Mouse (Mus musculus): ENCODE data around the gene Zfp36l2. TPM values are rescaled to one million over a fixed set of nuclear protein-coding genes. Genes with fewer than 3 reads are reported as not detected.

Gene Zfp36l2
- total and polyA plus RNA-seq, 2 experiments from 2014 or later, result 5.5 to 16.7 TPM

GRCm38 (mm10) chr17:84213464-84213863, 25.7 kb upstream of the Zfp36l2 start:
- Histone ChIP-seq H3K4me2 (ENCODE audit: low read depth, low read length) (no peak overlapping the region), H3K4me3 (ENCODE audit: low read length) (no peak overlapping the region), H3K9me3 (ENCODE audit: low read length) (no peaks in the 10 kb centered on the region), H3K27ac (no peak overlapping the region), H3K27me3 (ENCODE audit: insufficient read depth, low read length) (no peaks in the 10 kb centered on the region), H3K9ac (replicated peaks; ENCODE audit: low read length) (no peak overlapping the region), H3K4me1 (ENCODE audit: insufficient read depth, low read length) (no peaks in the 10 kb centered on the region), H3K36me3 (ENCODE audit: insufficient read depth, low read length) (no peaks in the 10 kb centered on the region)
- TF ChIP-seq CTCF (IDR thresholded peaks at IDR 0.05; ENCODE audit: low read depth), result no peak
- ATAC-seq (no peak), DNase-seq (ENCODE audit: low spot score) (no peak)
- WGBS, result 89% methylated on average over 3 of the region's 3 CpGs

GRCm38 (mm10) chr17:84207611-84208010, 19.9 kb upstream of the Zfp36l2 start:
- no peak for TF ChIP-seq CTCF (IDR thresholded peaks at IDR 0.05; ENCODE audit: low read depth)

GRCm38 (mm10) chr17:84206239-84206638, 18.5 kb upstream of the Zfp36l2 start:
- Histone ChIP-seq H3K4me1 (ENCODE audit: insufficient read depth, low read length) (no peaks in the 10 kb centered on the region), H3K4me2 (ENCODE audit: low read depth, low read length) (no peak overlapping the region), H3K36me3 (ENCODE audit: insufficient read depth, low read length) (0 out of 2 replicates have a peak, but pooled peaks cover 3% of the 10 kb centered on the region), H3K27ac (no peak overlapping the region), H3K27me3 (ENCODE audit: insufficient read depth, low read length) (no peaks in the 10 kb centered on the region), H3K9me3 (ENCODE audit: low read length) (no peaks in the 10 kb centered on the region), H3K9ac (replicated peaks; ENCODE audit: low read length) (no peak overlapping the region), H3K4me3 (ENCODE audit: low read length) (no peak overlapping the region)
- TF ChIP-seq CTCF (IDR thresholded peaks at IDR 0.05; ENCODE audit: low read depth), result no peak
- WGBS, result 93% methylated on average over 3 of the region's 3 CpGs
- no peak for DNase-seq (ENCODE audit: low spot score)
- ATAC-seq, result no peak

More at GRCm38 (mm10) chr17:84207611-84208010, 19.9 kb upstream of the Zfp36l2 start:
- Histone ChIP-seq H3K9ac (replicated peaks; ENCODE audit: low read length) (no peak overlapping the region), H3K4me1 (ENCODE audit: insufficient read depth, low read length) (no peaks in the 10 kb centered on the region), H3K36me3 (ENCODE audit: insufficient read depth, low read length) (0 out of 2 replicates have a peak, but pooled peaks cover 3% of the 10 kb centered on the region), H3K27me3 (ENCODE audit: insufficient read depth, low read length) (no peaks in the 10 kb centered on the region), H3K4me3 (ENCODE audit: low read length) (no peak overlapping the region), H3K4me2 (ENCODE audit: low read depth, low read length) (no peak overlapping the region), H3K27ac (no peak overlapping the region), H3K9me3 (ENCODE audit: low read length) (no peaks in the 10 kb centered on the region)
- WGBS, result 97% methylated on average over 3 of the region's 3 CpGs
- ATAC-seq, result no peak
- no peak for DNase-seq (ENCODE audit: low spot score)

GRCm38 (mm10) chr17:84204962-84205361, 17.2 kb upstream of the Zfp36l2 start:
- ATAC-seq, result no peak
- no peak overlapping the region for H3K4me3 ChIP-seq (ENCODE audit: low read length)
- no peak overlapping the region for H3K9ac ChIP-seq (replicated peaks; ENCODE audit: low read length)
- no peak for TF ChIP-seq CTCF (IDR thresholded peaks at IDR 0.05; ENCODE audit: low read depth)
- 80% methylated on average over 5 of the region's 5 CpGs for WGBS
- DNase-seq (ENCODE audit: low spot score), result no peak
- no peaks in the 10 kb centered on the region for H3K4me1 ChIP-seq (ENCODE audit: insufficient read depth, low read length)
- H3K4me2 ChIP-seq (ENCODE audit: low read depth, low read length), result no peak overlapping the region
- no peaks in the 10 kb centered on the region for H3K9me3 ChIP-seq (ENCODE audit: low read length)
- H3K36me3 ChIP-seq (ENCODE audit: insufficient read depth, low read length), result 0 out of 2 replicates have a peak, but pooled peaks cover 3% of the 10 kb centered on the region
- no peak overlapping the region for H3K27ac ChIP-seq
- H3K27me3 ChIP-seq (ENCODE audit: insufficient read depth, low read length), result no peaks in the 10 kb centered on the region

- no peak for TF ChIP-seq CTCF (IDR thresholded peaks at IDR 0.05; ENCODE audit: low read depth)
Observed at GRCm38 (mm10) chr17:84203340-84203739, 15.6 kb upstream of the Zfp36l2 start.

GRCm38 (mm10) chr17:84201183-84201582, 13.4 kb upstream of the Zfp36l2 start:
- Histone ChIP-seq H3K4me2 (ENCODE audit: low read depth, low read length) (no peak overlapping the region), H3K9me3 (ENCODE audit: low read length) (no peaks in the 10 kb centered on the region), H3K27me3 (ENCODE audit: insufficient read depth, low read length) (no peaks in the 10 kb centered on the region), H3K9ac (replicated peaks; ENCODE audit: low read length) (no peak overlapping the region), H3K36me3 (ENCODE audit: insufficient read depth, low read length) (0 out of 2 replicates have a peak, but pooled peaks cover 3% of the 10 kb centered on the region), H3K4me1 (ENCODE audit: insufficient read depth, low read length) (no peaks in the 10 kb centered on the region), H3K27ac (no peak overlapping the region), H3K4me3 (ENCODE audit: low read length) (no peak overlapping the region)
- no peak for TF ChIP-seq CTCF (IDR thresholded peaks at IDR 0.05; ENCODE audit: low read depth)
- DNase-seq (ENCODE audit: low spot score) (no peak), ATAC-seq (no peak)
- WGBS, result 95% methylated on average over 5 of the region's 5 CpGs

More at GRCm38 (mm10) chr17:84203340-84203739, 15.6 kb upstream of the Zfp36l2 start:
- Histone ChIP-seq H3K4me3 (ENCODE audit: low read length) (no peak overlapping the region), H3K27me3 (ENCODE audit: insufficient read depth, low read length) (no peaks in the 10 kb centered on the region), H3K36me3 (ENCODE audit: insufficient read depth, low read length) (0 out of 2 replicates have a peak, but pooled peaks cover 3% of the 10 kb centered on the region), H3K9me3 (ENCODE audit: low read length) (no peaks in the 10 kb centered on the region), H3K4me1 (ENCODE audit: insufficient read depth, low read length) (no peaks in the 10 kb centered on the region), H3K9ac (replicated peaks; ENCODE audit: low read length) (no peak overlapping the region), H3K4me2 (ENCODE audit: low read depth, low read length) (no peak overlapping the region), H3K27ac (no peak overlapping the region)
- no peak for DNase-seq (ENCODE audit: low spot score)
- no peak for ATAC-seq
- 61% methylated on average over 7 of the region's 7 CpGs for WGBS

GRCm38 (mm10) chr17:84197912-84198344, 10.2 kb upstream of the Zfp36l2 start:
- H3K4me2 ChIP-seq (ENCODE audit: low read depth, low read length), result no peak overlapping the region
- H3K4me3 ChIP-seq (ENCODE audit: low read length), result no peak overlapping the region
- no peak overlapping the region for H3K27ac ChIP-seq
- no peak for TF ChIP-seq CTCF (IDR thresholded peaks at IDR 0.05; ENCODE audit: low read depth)
- H3K9me3 ChIP-seq (ENCODE audit: low read length), result no peaks in the 10 kb centered on the region
- no peaks in the 10 kb centered on the region for H3K36me3 ChIP-seq (ENCODE audit: insufficient read depth, low read length)
- WGBS, result 50% methylated on average over 4 of the region's 4 CpGs
- no peak for DNase-seq (ENCODE audit: low spot score)
- no peak overlapping the region for H3K9ac ChIP-seq (replicated peaks; ENCODE audit: low read length)
- ATAC-seq, result no peak
- H3K4me1 ChIP-seq (ENCODE audit: insufficient read depth, low read length), result no peaks in the 10 kb centered on the region
- H3K27me3 ChIP-seq (ENCODE audit: insufficient read depth, low read length), result no peaks in the 10 kb centered on the region
